Mouse (Mus musculus): ENCODE measurements around the gene 4933402N03Rik.

DNA sequence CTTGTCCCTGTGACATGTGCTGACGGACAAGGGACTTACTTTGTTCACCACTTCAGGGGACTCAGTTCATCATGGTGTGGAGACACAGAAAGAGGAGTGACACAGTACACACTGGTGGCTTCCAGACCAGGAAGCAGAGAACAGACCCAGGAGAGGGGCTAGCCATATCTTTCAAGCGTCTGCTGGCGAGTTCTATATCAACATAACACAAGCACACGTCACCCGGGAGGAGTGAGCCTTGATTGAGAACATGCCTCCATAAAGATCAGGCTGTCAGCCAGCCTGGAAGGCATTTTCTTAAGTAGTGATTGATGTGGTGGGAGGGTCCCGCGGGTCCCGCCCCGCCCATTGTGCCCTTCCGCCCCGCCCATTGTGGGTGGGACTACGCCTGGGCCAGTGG lies 16.1 kb downstream of the 4933402N03Rik start:
- TF ChIP-seq CTCF (IDR thresholded peaks at IDR 0.05; ENCODE audit: low read depth, low read length) (no peak), POLR2A (IDR thresholded peaks at IDR 0.05; ENCODE audit: borderline replicate concordance, low read depth, low read length) (no peak)

Measured in bone marrow macrophage, adult 2 months (primary cell).